Mouse (Mus musculus): ENCODE data around the gene Slc6a6. TPM values are rescaled to one million over a fixed set of nuclear protein-coding genes. Genes with fewer than 3 reads are reported as not detected.

Slc6a6 gene
- polyA plus RNA-seq, 2 experiments: 41.2 to 43.3 TPM

- 96% methylated on average over 7 of the region's 7 CpGs for WGBS
- Histone ChIP-seq H3K4me1 (ENCODE audit: control insufficient read depth, insufficient read depth, low read length) (peaks cover 21% of the 10 kb centered on the region), H3K36me3 (ENCODE audit: control insufficient read depth, insufficient read depth, low read length) (peaks cover 9% of the 10 kb centered on the region; the same call in 1 of the 2 replicates), H3K9ac (ENCODE audit: low read depth, low read length, severe bottlenecking) (no peak overlapping the region), H3K27ac (replicated peaks; ENCODE audit: low read depth, low read length) (no peak overlapping the region), H3K4me2 (replicated peaks; ENCODE audit: low read depth, low read length, severe bottlenecking) (no peak overlapping the region), H3K4me3 (replicated peaks; ENCODE audit: low read length) (no peak overlapping the region), H3K27me3 (ENCODE audit: control insufficient read depth, insufficient read depth, low read length) (no peaks in the 10 kb centered on the region), H3K9me3 (ENCODE audit: control insufficient read depth, low read length) (no peaks in the 10 kb centered on the region)
- DNase-seq (ENCODE audit: low spot score): no peak
- TF ChIP-seq POLR2A (IDR thresholded peaks at IDR 0.05; ENCODE audit: borderline replicate concordance, extremely low read depth, insufficient read depth, insufficient read length): no peak
- ATAC-seq (ENCODE audit: low FRiP score, low read depth): no peak
Observed at GRCm38 (mm10) chr6:91690646-91691045, 6.8 kb downstream of the Slc6a6 start.

GRCm38 (mm10) chr6:91691576-91691975, 7.7 kb downstream of the Slc6a6 start:
- no peak overlapping the region for H3K4me2 ChIP-seq (replicated peaks; ENCODE audit: low read depth, low read length, severe bottlenecking)

GRCm38 (mm10) chr6:91693301-91693886, 9.5 kb downstream of the Slc6a6 start:
- WGBS: 82% methylated on average over 17 of the region's 17 CpGs

More at GRCm38 (mm10) chr6:91691576-91691975, 7.7 kb downstream of the Slc6a6 start:
- no peaks in the 10 kb centered on the region for H3K27me3 ChIP-seq (ENCODE audit: control insufficient read depth, insufficient read depth, low read length)
- DNase-seq (ENCODE audit: low spot score) (no peak), ATAC-seq (ENCODE audit: low FRiP score, low read depth) (no peak)
- H3K9me3 ChIP-seq (ENCODE audit: control insufficient read depth, low read length): no peaks in the 10 kb centered on the region
- H3K9ac ChIP-seq (ENCODE audit: low read depth, low read length, severe bottlenecking): no peak overlapping the region
- 94% methylated on average over 4 of the region's 4 CpGs for WGBS
- no peak overlapping the region for H3K4me3 ChIP-seq (replicated peaks; ENCODE audit: low read length)
- peaks cover 9% of the 10 kb centered on the region; the same call in 1 of the 2 replicates for H3K36me3 ChIP-seq (ENCODE audit: control insufficient read depth, insufficient read depth, low read length)
- H3K4me1 ChIP-seq (ENCODE audit: control insufficient read depth, insufficient read depth, low read length): peaks cover 12% of the 10 kb centered on the region
- TF ChIP-seq POLR2A (IDR thresholded peaks at IDR 0.05; ENCODE audit: borderline replicate concordance, extremely low read depth, insufficient read depth, insufficient read length): no peak
- H3K27ac ChIP-seq (replicated peaks; ENCODE audit: low read depth, low read length): no peak overlapping the region

GRCm38 (mm10) chr6:91694610-91695009, 10.8 kb downstream of the Slc6a6 start:
- no peak overlapping the region for H3K9ac ChIP-seq (ENCODE audit: low read depth, low read length, severe bottlenecking)
- TF ChIP-seq POLR2A (IDR thresholded peaks at IDR 0.05; ENCODE audit: borderline replicate concordance, extremely low read depth, insufficient read depth, insufficient read length): no peak

More at GRCm38 (mm10) chr6:91693301-91693886, 9.5 kb downstream of the Slc6a6 start:
- no peak overlapping the region for H3K27ac ChIP-seq (replicated peaks; ENCODE audit: low read depth, low read length)
- no peaks in the 10 kb centered on the region for H3K9me3 ChIP-seq (ENCODE audit: control insufficient read depth, low read length)
- H3K4me2 ChIP-seq (replicated peaks; ENCODE audit: low read depth, low read length, severe bottlenecking): no peak overlapping the region
- no peaks in the 10 kb centered on the region for H3K27me3 ChIP-seq (ENCODE audit: control insufficient read depth, insufficient read depth, low read length)
- no peak for TF ChIP-seq POLR2A (IDR thresholded peaks at IDR 0.05; ENCODE audit: borderline replicate concordance, extremely low read depth, insufficient read depth, insufficient read length)
- H3K36me3 ChIP-seq (ENCODE audit: control insufficient read depth, insufficient read depth, low read length): peaks cover 13% of the 10 kb centered on the region; the same call in 1 of the 2 replicates
- H3K4me1 ChIP-seq (ENCODE audit: control insufficient read depth, insufficient read depth, low read length): 0 out of 2 replicates have a peak, but pooled peaks cover 3% of the 10 kb centered on the region
- no peak for DNase-seq (ENCODE audit: low spot score)
- no peak overlapping the region for H3K4me3 ChIP-seq (replicated peaks; ENCODE audit: low read length)
- no peak for ATAC-seq (ENCODE audit: low FRiP score, low read depth)
- H3K9ac ChIP-seq (ENCODE audit: low read depth, low read length, severe bottlenecking): no peak overlapping the region

GRCm38 (mm10) chr6:91698831-91699230, 15.0 kb downstream of the Slc6a6 start:
- WGBS: 71% methylated on average over 1 of the region's 1 CpGs
- Histone ChIP-seq H3K27ac (replicated peaks; ENCODE audit: low read depth, low read length) (no peak overlapping the region), H3K4me2 (replicated peaks; ENCODE audit: low read depth, low read length, severe bottlenecking) (no peak overlapping the region), H3K9ac (ENCODE audit: low read depth, low read length, severe bottlenecking) (no peak overlapping the region), H3K27me3 (ENCODE audit: control insufficient read depth, insufficient read depth, low read length) (no peaks in the 10 kb centered on the region), H3K9me3 (ENCODE audit: control insufficient read depth, low read length) (no peaks in the 10 kb centered on the region), H3K36me3 (ENCODE audit: control insufficient read depth, insufficient read depth, low read length) (peaks cover 40% of the 10 kb centered on the region), H3K4me3 (replicated peaks; ENCODE audit: low read length) (no peak overlapping the region), H3K4me1 (ENCODE audit: control insufficient read depth, insufficient read depth, low read length) (no peaks in the 10 kb centered on the region)
- no peak for ATAC-seq (ENCODE audit: low FRiP score, low read depth)
- no peak for DNase-seq (ENCODE audit: low spot score)
- no peak for TF ChIP-seq POLR2A (IDR thresholded peaks at IDR 0.05; ENCODE audit: borderline replicate concordance, extremely low read depth, insufficient read depth, insufficient read length)

More at GRCm38 (mm10) chr6:91694610-91695009, 10.8 kb downstream of the Slc6a6 start:
- peaks cover 21% of the 10 kb centered on the region for H3K36me3 ChIP-seq (ENCODE audit: control insufficient read depth, insufficient read depth, low read length)
- no peaks in the 10 kb centered on the region for H3K9me3 ChIP-seq (ENCODE audit: control insufficient read depth, low read length)
- H3K4me2 ChIP-seq (replicated peaks; ENCODE audit: low read depth, low read length, severe bottlenecking): no peak overlapping the region
- no peaks in the 10 kb centered on the region for H3K4me1 ChIP-seq (ENCODE audit: control insufficient read depth, insufficient read depth, low read length)
- H3K4me3 ChIP-seq (replicated peaks; ENCODE audit: low read length): no peak overlapping the region
- DNase-seq (ENCODE audit: low spot score) (no peak), ATAC-seq (ENCODE audit: low FRiP score, low read depth) (no peak)
- no peak overlapping the region for H3K27ac ChIP-seq (replicated peaks; ENCODE audit: low read depth, low read length)
- H3K27me3 ChIP-seq (ENCODE audit: control insufficient read depth, insufficient read depth, low read length): no peaks in the 10 kb centered on the region
- WGBS: 76% methylated on average over 7 of the region's 7 CpGs

Data from limb, embryonic 14.5 days (tissue).